Mouse (Mus musculus): Measurements from ENCODE around the gene Dek. TPM values are rescaled to one million over a fixed set of nuclear protein-coding genes. Genes with fewer than 3 reads are reported as not detected.
A peak's percentile ranks its signal among the peaks of the same experiment; 100 is the strongest.

Gene Dek
- total and polyA plus RNA-seq, 2 experiments from 2014 or later = 70.0 to 118 TPM

GRCm38 (mm10) chr13:47096591-47096990 is 9.4 kb downstream of the Dek start:
- WGBS = 80% methylated on average over 2 of the region's 2 CpGs
- ATAC-seq = no peak
- peaks cover 15% of the 10 kb centered on the region for H3K36me3 ChIP-seq (ENCODE audit: insufficient read depth)

DNA sequence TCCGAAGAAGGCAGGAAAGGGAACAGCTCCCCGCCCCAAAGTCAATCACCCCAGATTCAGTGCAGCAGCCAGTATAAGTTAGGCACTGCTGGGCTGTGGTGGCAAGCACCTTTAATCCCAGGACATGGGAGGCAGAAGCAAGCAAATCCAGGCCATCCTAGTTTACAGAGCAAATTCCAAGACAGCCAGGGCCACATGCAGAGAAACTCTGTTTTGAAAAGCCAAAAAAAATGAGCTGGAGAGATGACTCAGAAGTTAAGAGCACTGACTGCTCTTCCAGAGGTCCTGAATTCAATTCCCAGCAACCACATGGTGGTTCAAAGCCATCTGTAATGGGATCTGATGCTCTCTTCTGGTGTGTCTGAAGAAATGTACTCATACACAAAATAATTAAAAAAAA is 12.2 kb downstream of the Dek start:
- H3K4me3 ChIP-seq (ENCODE audit: low read depth, low read length) = no peak overlapping the region
- DNase-seq (no peak), ATAC-seq (no peak)
- no peaks in the 10 kb centered on the region for H3K9me3 ChIP-seq (ENCODE audit: low read length)
- H3K4me2 ChIP-seq (ENCODE audit: low read depth) = no peak overlapping the region
- 93% methylated on average over 2 of the region's 2 CpGs for WGBS
- H3K27me3 ChIP-seq (ENCODE audit: insufficient read depth, low read length) = no peaks in the 10 kb centered on the region
- H3K36me3 ChIP-seq (ENCODE audit: insufficient read depth) = peaks cover 17% of the 10 kb centered on the region
- no peaks in the 10 kb centered on the region for H3K4me1 ChIP-seq (ENCODE audit: insufficient read depth)
- no peak for TF ChIP-seq CTCF (IDR thresholded peaks at IDR 0.05; ENCODE audit: low read depth)
- H3K27ac ChIP-seq (ENCODE audit: low read depth, low read length) = no peak overlapping the region
- H3K9ac ChIP-seq = no peak overlapping the region

More at GRCm38 (mm10) chr13:47096591-47096990, 9.4 kb downstream of the Dek start:
- Histone ChIP-seq H3K9ac (no peak overlapping the region), H3K9me3 (ENCODE audit: low read length) (no peaks in the 10 kb centered on the region), H3K27ac (ENCODE audit: low read depth, low read length) (no peak overlapping the region), H3K4me2 (ENCODE audit: low read depth) (no peak overlapping the region), H3K4me1 (ENCODE audit: insufficient read depth) (no peaks in the 10 kb centered on the region), H3K27me3 (ENCODE audit: insufficient read depth, low read length) (no peaks in the 10 kb centered on the region), H3K4me3 (ENCODE audit: low read depth, low read length) (no peak overlapping the region)
- TF ChIP-seq CTCF (IDR thresholded peaks at IDR 0.05; ENCODE audit: low read depth) = no peak
- DNase-seq = no peak

DNA sequence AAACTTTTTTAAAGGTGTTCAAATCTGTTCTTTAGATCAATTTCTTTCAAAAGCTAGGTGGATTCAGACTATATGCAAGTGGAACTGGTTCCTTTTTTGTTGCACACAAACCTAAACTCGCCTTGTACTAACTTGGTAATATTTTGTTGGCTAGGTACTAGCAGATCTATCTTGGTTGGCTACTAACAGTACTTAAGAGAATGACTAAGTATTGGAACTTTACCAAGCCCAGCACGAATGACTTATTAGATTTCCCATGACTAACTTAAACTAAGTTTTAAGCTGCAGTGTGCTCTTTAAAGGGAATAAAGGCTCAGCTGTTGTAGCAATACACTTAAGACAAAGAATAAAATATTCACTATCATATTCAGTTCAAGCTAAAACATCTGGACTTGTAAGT is 16.7 kb downstream of the Dek start:
- ATAC-seq (no peak), DNase-seq (no peak)
- Histone ChIP-seq H3K36me3 (ENCODE audit: insufficient read depth) (peaks cover 20% of the 10 kb centered on the region), H3K9me3 (ENCODE audit: low read length) (no peaks in the 10 kb centered on the region), H3K4me1 (ENCODE audit: insufficient read depth) (no peaks in the 10 kb centered on the region), H3K27ac (ENCODE audit: low read depth, low read length) (no peak overlapping the region), H3K9ac (no peak overlapping the region), H3K4me2 (ENCODE audit: low read depth) (no peak overlapping the region), H3K27me3 (ENCODE audit: insufficient read depth, low read length) (no peaks in the 10 kb centered on the region), H3K4me3 (ENCODE audit: low read depth, low read length) (no peak overlapping the region)
- TF ChIP-seq CTCF (IDR thresholded peaks at IDR 0.05; ENCODE audit: low read depth) = no peak
- 85% methylated on average over 2 of the region's 2 CpGs for WGBS

DNA sequence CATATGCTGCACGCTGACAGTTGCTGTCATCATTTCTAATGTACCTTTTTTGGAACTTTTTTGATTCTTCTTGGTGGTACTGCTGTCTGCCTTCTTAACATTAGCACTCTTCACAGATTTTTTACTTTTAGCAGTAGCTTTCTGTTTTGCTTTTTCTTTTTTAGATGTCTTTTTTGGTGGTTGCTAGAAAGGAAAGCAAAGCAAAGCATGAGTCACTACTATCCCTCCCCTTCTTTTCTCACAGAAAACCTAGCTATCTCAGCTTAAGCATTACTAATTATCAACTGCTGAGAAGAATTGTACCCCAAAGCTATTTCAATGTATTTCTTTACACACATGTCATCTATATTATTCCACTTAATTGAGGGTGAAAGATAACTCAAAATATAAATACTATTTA is 17.6 kb downstream of the Dek start:
- no peak for TF ChIP-seq CTCF (IDR thresholded peaks at IDR 0.05; ENCODE audit: low read depth)
- DNase-seq (no peak), ATAC-seq (no peak)
- H3K27ac ChIP-seq (ENCODE audit: low read depth, low read length) = no peak overlapping the region
- H3K4me2 ChIP-seq (ENCODE audit: low read depth) = no peak overlapping the region
- H3K27me3 ChIP-seq (ENCODE audit: insufficient read depth, low read length) = no peaks in the 10 kb centered on the region
- H3K4me1 ChIP-seq (ENCODE audit: insufficient read depth) = no peaks in the 10 kb centered on the region
- 93% methylated on average over 1 of the region's 1 CpGs for WGBS
- H3K36me3 ChIP-seq (ENCODE audit: insufficient read depth) = peaks cover 20% of the 10 kb centered on the region
- H3K9ac ChIP-seq = no peak overlapping the region
- no peak overlapping the region for H3K4me3 ChIP-seq (ENCODE audit: low read depth, low read length)
- H3K9me3 ChIP-seq (ENCODE audit: low read length) = no peaks in the 10 kb centered on the region

DNA sequence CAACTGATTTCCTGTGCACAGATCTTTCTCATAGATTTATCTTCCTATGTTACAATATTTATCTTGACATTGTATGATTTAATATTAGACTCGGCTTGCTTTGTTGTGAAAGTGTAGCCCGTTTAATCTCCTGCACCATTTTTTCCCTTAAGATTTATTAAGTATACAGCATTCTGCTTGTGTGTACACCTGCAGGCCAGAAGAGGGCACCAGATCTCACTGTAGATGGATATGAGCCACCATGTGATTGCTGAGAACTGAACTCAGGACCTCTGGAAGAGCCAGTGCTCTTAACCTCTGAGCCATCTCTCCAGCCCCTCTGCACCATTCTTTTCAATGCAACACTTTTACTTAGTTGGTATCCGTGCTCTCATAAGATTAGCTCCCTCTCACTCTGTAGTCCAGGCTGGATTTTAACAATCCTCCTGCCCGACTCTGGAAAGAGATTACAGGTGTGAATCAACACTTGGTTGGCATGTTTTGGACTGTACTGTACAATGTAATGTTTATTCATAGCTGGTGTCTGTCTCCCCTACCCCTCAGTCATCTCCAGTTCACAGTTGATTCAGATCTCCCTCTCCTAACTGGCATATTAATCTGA is 25.0 kb downstream of the Dek start:
- 92% methylated on average over 4 of the region's 4 CpGs for WGBS
- H3K4me1 ChIP-seq (ENCODE audit: insufficient read depth) = no peaks in the 10 kb centered on the region
- H3K9me3 ChIP-seq (ENCODE audit: low read length) = no peaks in the 10 kb centered on the region
- no peak overlapping the region for H3K9ac ChIP-seq
- DNase-seq (no peak), ATAC-seq (no peak)
- no peak overlapping the region for H3K27ac ChIP-seq (ENCODE audit: low read depth, low read length)
- TF ChIP-seq CTCF (IDR thresholded peaks at IDR 0.05; ENCODE audit: low read depth) = peak; percentile 37
- peaks cover 58% of the 10 kb centered on the region for H3K36me3 ChIP-seq (ENCODE audit: insufficient read depth)
- no peaks in the 10 kb centered on the region for H3K27me3 ChIP-seq (ENCODE audit: insufficient read depth, low read length)
- no peak overlapping the region for H3K4me3 ChIP-seq (ENCODE audit: low read depth, low read length)
- H3K4me2 ChIP-seq (ENCODE audit: low read depth) = no peak overlapping the region

GRCm38 (mm10) chr13:47078799-47079198 is 27.2 kb downstream of the Dek start:
- no peaks in the 10 kb centered on the region for H3K4me1 ChIP-seq (ENCODE audit: insufficient read depth)
- peaks cover 70% of the 10 kb centered on the region for H3K36me3 ChIP-seq (ENCODE audit: insufficient read depth)
- H3K9me3 ChIP-seq (ENCODE audit: low read length) = no peaks in the 10 kb centered on the region
- no peak for ATAC-seq
- 71% methylated on average over 5 of the region's 5 CpGs for WGBS
- no peak for DNase-seq
- no peak overlapping the region for H3K9ac ChIP-seq
- H3K27ac ChIP-seq (ENCODE audit: low read depth, low read length) = no peak overlapping the region
- no peak overlapping the region for H3K4me3 ChIP-seq (ENCODE audit: low read depth, low read length)
- no peaks in the 10 kb centered on the region for H3K27me3 ChIP-seq (ENCODE audit: insufficient read depth, low read length)
- TF ChIP-seq CTCF (IDR thresholded peaks at IDR 0.05; ENCODE audit: low read depth) = peak; percentile 28; the same call in 1 of the 2 replicates
- no peak overlapping the region for H3K4me2 ChIP-seq (ENCODE audit: low read depth)

- peaks cover 78% of the 10 kb centered on the region for H3K36me3 ChIP-seq (ENCODE audit: insufficient read depth)
- TF ChIP-seq CTCF (IDR thresholded peaks at IDR 0.05; ENCODE audit: low read depth) = no peak
Measured at GRCm38 (mm10) chr13:47077367-47077766, 28.6 kb downstream of the Dek start.

More at GRCm38 (mm10) chr13:47077367-47077766, 28.6 kb downstream of the Dek start:
- H3K4me3 ChIP-seq (ENCODE audit: low read depth, low read length) = no peak overlapping the region
- no peak for DNase-seq
- no peaks in the 10 kb centered on the region for H3K9me3 ChIP-seq (ENCODE audit: low read length)
- no peaks in the 10 kb centered on the region for H3K4me1 ChIP-seq (ENCODE audit: insufficient read depth)
- H3K27me3 ChIP-seq (ENCODE audit: insufficient read depth, low read length) = no peaks in the 10 kb centered on the region
- H3K27ac ChIP-seq (ENCODE audit: low read depth, low read length) = no peak overlapping the region
- no peak for ATAC-seq
- no peak overlapping the region for H3K9ac ChIP-seq
- H3K4me2 ChIP-seq (ENCODE audit: low read depth) = no peak overlapping the region
